In the genomic region with DNA sequence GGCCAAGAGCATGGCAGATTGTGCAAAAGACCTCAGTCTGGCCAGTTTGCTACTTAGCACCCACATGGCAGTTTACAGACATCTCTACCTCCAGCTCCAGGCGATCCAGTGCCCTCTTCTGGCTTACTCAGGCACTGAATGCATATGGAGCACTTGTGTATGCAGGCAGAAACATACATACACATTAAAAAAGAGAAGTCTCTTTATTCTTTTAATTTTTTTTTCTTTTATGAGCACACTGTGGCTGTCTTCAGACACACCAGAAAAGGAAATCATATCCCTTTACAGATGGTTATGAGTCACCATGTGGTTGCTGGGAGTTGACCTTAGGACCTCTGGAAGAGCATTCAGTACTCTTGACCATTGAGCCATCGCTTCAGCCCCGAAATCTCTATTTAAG, we compare ENCODE assay signal across 8 mouse cellular contexts. TPM values are rescaled to one million over a fixed set of nuclear protein-coding genes. Genes with fewer than 3 reads are reported as not detected.
DNase-seq lines count a peak whose midpoint lies in the region; ATAC-seq and TF ChIP-seq lines count a peak whose summit lies in the region.

No protein-coding gene starts in this region.

- H3K4me3 ChIP-seq in forebrain, postnatal 0 days (ENCODE audit: low read depth, low read length) = no peak overlapping the region
- H3K4me3 ChIP-seq in forebrain, embryonic 12.5 days (replicated peaks) = no peak overlapping the region

- TF ChIP-seq CTCF in forebrain, postnatal 0 days (IDR thresholded peaks at IDR 0.05; ENCODE audit: low read depth) = peak; percentile 54

- H3K27ac ChIP-seq in forebrain, postnatal 0 days (ENCODE audit: low read depth, low read length) = no peak overlapping the region
- no peak overlapping the region for H3K27ac ChIP-seq in forebrain, embryonic 12.5 days

- 68% methylated on average over 3 of the region's 3 CpGs for WGBS in forebrain, postnatal 0 days
- 66% methylated on average over 3 of the region's 3 CpGs for WGBS in forebrain, embryonic 12.5 days

- no peaks in the 10 kb centered on the region for H3K9me3 ChIP-seq in forebrain, postnatal 0 days (ENCODE audit: low read length)
- no peaks in the 10 kb centered on the region for H3K9me3 ChIP-seq in forebrain, embryonic 12.5 days

- ATAC-seq in forebrain, postnatal 0 days = no peak
- ATAC-seq in forebrain, embryonic 12.5 days (ENCODE audit: low FRiP score) = no peak
- peak; percentile 78 for ATAC-seq in common myeloid progenitor, adult 5-6 weeks (replicated peaks; ENCODE audit: low read depth, poor library complexity, severe bottlenecking)

- peak overlapping the region; percentile 30 for H3K4me2 ChIP-seq in forebrain, postnatal 0 days (ENCODE audit: low read depth)
- H3K4me2 ChIP-seq in forebrain, embryonic 12.5 days = no peak overlapping the region

- DNase-seq in forebrain, postnatal 0 days = peak; percentile 13
- peak; percentile 22 for DNase-seq in right cerebral cortex, postnatal 14 days
- no peak for DNase-seq in right cerebral cortex, postnatal 36 days (ENCODE audit: low spot score in 2 of 2)
- DNase-seq in kidney, postnatal 4 days = peak; percentile 34 to 60
- DNase-seq in spleen, adult 18-20 months = peak; percentile 32 to 52
- no peak for DNase-seq in layer of hippocampus, postnatal 14 days (ENCODE audit: low spot score in 2 of 2)

- peaks cover 13% of the 10 kb centered on the region; the same call in 1 of the 2 replicates for H3K4me1 ChIP-seq in forebrain, postnatal 0 days (ENCODE audit: insufficient read depth)
- H3K4me1 ChIP-seq in forebrain, embryonic 12.5 days = peaks cover 32% of the 10 kb centered on the region

- H3K9ac ChIP-seq in forebrain, postnatal 0 days = no peak overlapping the region
- no peak overlapping the region for H3K9ac ChIP-seq in forebrain, embryonic 12.5 days

- H3K36me3 ChIP-seq in forebrain, postnatal 0 days (ENCODE audit: insufficient read depth) = 0 out of 2 replicates have a peak, but pooled peaks cover 7% of the 10 kb centered on the region
- H3K36me3 ChIP-seq in forebrain, embryonic 12.5 days (replicated peaks) = peaks cover 11% of the 10 kb centered on the region

- H3K27me3 ChIP-seq in forebrain, postnatal 0 days (ENCODE audit: insufficient read depth, low read length) = no peaks in the 10 kb centered on the region
- no peaks in the 10 kb centered on the region for H3K27me3 ChIP-seq in forebrain, embryonic 12.5 days

RNA-seq across cellular contexts. Expression of a gene that starts 35.3 kb away (rescaled TPM):
- total RNA-seq in forebrain, postnatal 0 days (2014; rRNA removed) = 15.6 and 17.9 TPM in 2 replicates
- polyA plus RNA-seq in forebrain, postnatal 0 days (2015; fragmentation: Nextera tagmentation; extraction: Ambion mirVana) = 27.4 and 38.2 TPM in 2 replicates
- polyA plus RNA-seq in forebrain, embryonic 12.5 days (2016; fragmentation: Nextera tagmentation; extraction: Ambion mirVana) = 41.1 and 41.5 TPM in 2 replicates
- 53.1 and 62.7 TPM in 2 replicates for total RNA-seq in common myeloid progenitor, adult 5-6 weeks (2017)
- 10 to 100 TPM; 32.6 to 35.8 TPM for total RNA-seq in layer of hippocampus, postnatal 14 days (2021)

Comparison
In these comparisons a context has a peak if more than half of its experiments do, and no peak if none do; other contexts are left out.
1. DNase-seq: peak in forebrain, postnatal 0 days (single experiment), right cerebral cortex, postnatal 14 days (single experiment), kidney, postnatal 4 days (2 of 2) and spleen, adult 18-20 months (2 of 2); none in right cerebral cortex, postnatal 36 days (0 of 2) and layer of hippocampus, postnatal 14 days (0 of 2).